Comparison of ENCODE assay signal across 30 mouse cellular contexts in genomic region chrX:86728803-86729202, GRCm38 (mm10).
A peak's percentile ranks its signal among the peaks of the same experiment; 100 is the strongest.
DNase-seq lines count a peak whose midpoint lies in the region; ATAC-seq and TF ChIP-seq lines count a peak whose summit lies in the region.
"Had no signal": no experiment of that assay in that cellular context is flagged by ENCODE, and none has a peak within 500 bp of the region (broad histone marks: within the 10 kb centered on the region; RNA-seq: fewer than 3 reads in every experiment).

No protein-coding gene starts in this region.

- DNase-seq in forebrain, embryonic 14.5 days (ENCODE audit: low spot score): peak; percentile 5
- no peak for DNase-seq in forebrain, embryonic 10.5 days (ENCODE audit: extremely low spot score, low spot score)
- DNase-seq in ES-CJ7 (ENCODE audit: low read depth, low spot score) (peak; percentile 59), ES-E14 (ENCODE audit: low read depth, low spot score) (peak; percentile 17)
- peak; percentile 27 for DNase-seq in brain, embryonic 14.5 days (ENCODE audit: low read depth)
- no peak for DNase-seq in thymus, adult 2 months
- DNase-seq: adrenal gland, adult 8-10 months; adrenal gland, postnatal 25 days; cerebellum, adult 18-20 months; cerebellum, adult 9-11 months; cerebellum, postnatal 25 days; forebrain, postnatal 0 days; gastrocnemius, adult 2 months; gastrocnemius, postnatal 14 days; heart, adult 11 months; heart, postnatal 10 days; heart, postnatal 36 days; kidney, adult 11 months had no signal

- H3K36me3 ChIP-seq in forebrain, embryonic 14.5 days (ENCODE audit: control insufficient read depth, insufficient read depth, low read length): no peaks in the 10 kb centered on the region
- no peaks in the 10 kb centered on the region for H3K36me3 ChIP-seq in forebrain, embryonic 10.5 days (replicated peaks)
- no peaks in the 10 kb centered on the region for H3K36me3 ChIP-seq in ES-E14 (ENCODE audit: control insufficient read depth, insufficient read depth, low read length, poor library complexity, severe bottlenecking)
- no peaks in the 10 kb centered on the region for H3K36me3 ChIP-seq in thymus, adult 2 months (ENCODE audit: control insufficient read depth, insufficient read depth, low read length)
- H3K36me3 ChIP-seq: embryonic facial prominence, embryonic 12.5 days; embryonic facial prominence, embryonic 15.5 days; G1E; heart, embryonic 12.5 days; heart, embryonic 15.5 days; hindbrain, embryonic 10.5 days; hindbrain, embryonic 13.5 days; intestine, embryonic 15.5 days had no signal

- no peak overlapping the region for H3K27ac ChIP-seq in forebrain, embryonic 14.5 days (ENCODE audit: low read depth, low read length)
- H3K27ac ChIP-seq in forebrain, embryonic 10.5 days: no peak overlapping the region
- no peak overlapping the region for H3K27ac ChIP-seq in ES-E14 (ENCODE audit: insufficient read depth, low read depth, low read length, poor library complexity, severe bottlenecking)
- H3K27ac ChIP-seq in thymus, adult 2 months (ENCODE audit: control insufficient read depth, insufficient read depth, low read length): no peak overlapping the region
- H3K27ac ChIP-seq: embryonic facial prominence, embryonic 12.5 days; embryonic facial prominence, embryonic 15.5 days; gastrocnemius, adult 2 months; heart, embryonic 15.5 days; hindbrain, embryonic 10.5 days; hindbrain, embryonic 13.5 days; intestine, embryonic 15.5 days had no signal

- no peak for TF ChIP-seq CTCF in brain, embryonic 14.5 days (IDR thresholded peaks at IDR 0.05; ENCODE audit: borderline replicate concordance, extremely low read depth, insufficient read depth, insufficient read length)
- TF ChIP-seq CTCF in thymus, adult 2 months (IDR thresholded peaks at IDR 0.05; ENCODE audit: borderline replicate concordance, control insufficient read depth, extremely low read depth, insufficient read depth, low read length, poor library complexity): no peak

- no peak for ATAC-seq in forebrain, embryonic 14.5 days
- ATAC-seq: activated CD4-positive, CD25-positive, alpha-beta regulatory T cell, adult 4 months; CD4-positive, CD25-positive, alpha-beta regulatory T cell, adult 4 months; forebrain, postnatal 0 days; hindbrain, embryonic 16.5 days; intestine, embryonic 15.5 days; Patski had no signal

- H3K27me3 ChIP-seq in forebrain, embryonic 14.5 days (replicated peaks; ENCODE audit: control insufficient read depth, insufficient read depth, low read length): no peaks in the 10 kb centered on the region
- H3K27me3 ChIP-seq in forebrain, embryonic 10.5 days (ENCODE audit: poor library complexity, severe bottlenecking): peaks cover 5% of the 10 kb centered on the region; the same call in 1 of the 2 replicates
- H3K27me3 ChIP-seq in thymus, adult 2 months (ENCODE audit: control insufficient read depth, insufficient read depth, low read length): no peaks in the 10 kb centered on the region
- H3K27me3 ChIP-seq: embryonic facial prominence, embryonic 12.5 days; embryonic facial prominence, embryonic 15.5 days; heart, embryonic 12.5 days; heart, embryonic 15.5 days; hindbrain, embryonic 13.5 days; intestine, embryonic 15.5 days had no signal

- 30% methylated on average over 3 of the region's 3 CpGs for WGBS in forebrain, embryonic 14.5 days
- WGBS in forebrain, embryonic 10.5 days: 37% methylated on average over 3 of the region's 3 CpGs
- WGBS in thymus, adult 2 months: 63% methylated on average over 3 of the region's 3 CpGs

- no peaks in the 10 kb centered on the region for H3K9me3 ChIP-seq in forebrain, embryonic 14.5 days (replicated peaks; ENCODE audit: control insufficient read depth, low read length)
- H3K9me3 ChIP-seq in forebrain, embryonic 10.5 days: no peaks in the 10 kb centered on the region
- H3K9me3 ChIP-seq in ES-E14 (ENCODE audit: control insufficient read depth, insufficient read depth, low read depth, low read length): no peaks in the 10 kb centered on the region
- H3K9me3 ChIP-seq: embryonic facial prominence, embryonic 12.5 days; embryonic facial prominence, embryonic 15.5 days; G1E; heart, embryonic 12.5 days; heart, embryonic 15.5 days; hindbrain, embryonic 10.5 days; hindbrain, embryonic 13.5 days; intestine, embryonic 15.5 days had no signal

- no peak for TF ChIP-seq POLR2A in brain, embryonic 14.5 days (IDR thresholded peaks at IDR 0.05; ENCODE audit: borderline replicate concordance, extremely low read depth, insufficient read depth, insufficient read length, poor library complexity, severe bottlenecking)
- no peak for TF ChIP-seq POLR2A in thymus, adult 2 months (IDR thresholded peaks at IDR 0.05; ENCODE audit: control insufficient read depth, extremely low read depth, insufficient read depth, low read length, poor library complexity)

- in situ Hi-C loops in ES-E14 (cut with MboI; ENCODE audit: low sequenced_read_pairs in 2 of 2, unreplicated experiment in 2 of 2): no loop called here

- H3K4me3 ChIP-seq in forebrain, embryonic 14.5 days (ENCODE audit: low read depth, low read length): no peak overlapping the region
- H3K4me3 ChIP-seq in forebrain, embryonic 10.5 days: no peak overlapping the region
- no peak overlapping the region for H3K4me3 ChIP-seq in ES-E14 (ENCODE audit: insufficient read depth in 1 of 2, low read depth in 1 of 2, low read length in 2 of 2, poor library complexity in 1 of 2, severe bottlenecking in 1 of 2)
- H3K4me3 ChIP-seq in thymus, adult 2 months (ENCODE audit: control insufficient read depth, insufficient read depth, low read length): no peak overlapping the region
- H3K4me3 ChIP-seq: embryonic facial prominence, embryonic 12.5 days; embryonic facial prominence, embryonic 15.5 days; gastrocnemius, adult 2 months; heart, embryonic 12.5 days; heart, embryonic 15.5 days; hindbrain, embryonic 10.5 days; hindbrain, embryonic 13.5 days; intestine, embryonic 15.5 days had no signal

- no peaks in the 10 kb centered on the region for H3K4me1 ChIP-seq in forebrain, embryonic 14.5 days (ENCODE audit: control insufficient read depth, insufficient read depth, low read length)
- no peaks in the 10 kb centered on the region for H3K4me1 ChIP-seq in forebrain, embryonic 10.5 days
- no peaks in the 10 kb centered on the region; a peak in 1 of 4 replicates for H3K4me1 ChIP-seq in ES-E14 (ENCODE audit: control insufficient read depth in 2 of 2, insufficient read depth in 2 of 2, low read length in 2 of 2, poor library complexity in 1 of 2)
- H3K4me1 ChIP-seq in thymus, adult 2 months (replicated peaks; ENCODE audit: control insufficient read depth, insufficient read depth, low read length): no peaks in the 10 kb centered on the region
- H3K4me1 ChIP-seq: embryonic facial prominence, embryonic 12.5 days; embryonic facial prominence, embryonic 15.5 days; heart, embryonic 12.5 days; heart, embryonic 15.5 days; hindbrain, embryonic 10.5 days; hindbrain, embryonic 13.5 days; intestine, embryonic 15.5 days had no signal

- H3K9ac ChIP-seq in forebrain, embryonic 14.5 days (ENCODE audit: low read length): no peak overlapping the region
- H3K9ac ChIP-seq in ES-E14 (ENCODE audit: insufficient read depth, low read depth, low read length, poor library complexity, severe bottlenecking): no peak overlapping the region
- H3K9ac ChIP-seq: embryonic facial prominence, embryonic 12.5 days; embryonic facial prominence, embryonic 15.5 days; forebrain, postnatal 0 days; heart, embryonic 12.5 days; heart, embryonic 15.5 days; hindbrain, embryonic 13.5 days; intestine, embryonic 15.5 days had no signal

- no peak overlapping the region for H3K4me2 ChIP-seq in forebrain, embryonic 14.5 days (ENCODE audit: low read length)
- H3K4me2 ChIP-seq: embryonic facial prominence, embryonic 12.5 days; embryonic facial prominence, embryonic 15.5 days; heart, embryonic 12.5 days; heart, embryonic 15.5 days; hindbrain, embryonic 13.5 days; intestine, embryonic 15.5 days had no signal

TF ChIP-seq in ES-E14, 5 proteins besides CTCF, POLR2A, EP300 and RAD21:
- TF ChIP-seq CHD2 (IDR thresholded peaks at IDR 0.05; ENCODE audit: low read depth, low read length) (no peak), ZC3H11A (IDR thresholded peaks at IDR 0.05; ENCODE audit: borderline replicate concordance, low read depth, low read length) (no peak), MAFK (IDR thresholded peaks at IDR 0.05; ENCODE audit: insufficient read depth, low read depth, low read length) (no peak), HCFC1 (IDR thresholded peaks at IDR 0.05; ENCODE audit: borderline replicate concordance, insufficient read depth, low read length) (no peak), ZNF384 (IDR thresholded peaks at IDR 0.05; ENCODE audit: low read depth, low read length) (no peak)

Comparison
In these comparisons a context has a peak if more than half of its experiments do, and no peak if none do; other contexts are left out.
1. DNase-seq: peak in forebrain, embryonic 14.5 days (single experiment), ES-CJ7 (single experiment), ES-E14 (single experiment) and brain, embryonic 14.5 days (single experiment); none in forebrain, embryonic 10.5 days (single experiment) and thymus, adult 2 months (single experiment).